Mouse (Mus musculus): ENCODE measurements around the gene Rtkn. TPM values are rescaled to one million over a fixed set of nuclear protein-coding genes. Genes with fewer than 3 reads are reported as not detected.

The Rtkn gene
- total and polyA plus RNA-seq, 2 experiments from 2014 or later: 12.5 to 30.9 TPM

DNA sequence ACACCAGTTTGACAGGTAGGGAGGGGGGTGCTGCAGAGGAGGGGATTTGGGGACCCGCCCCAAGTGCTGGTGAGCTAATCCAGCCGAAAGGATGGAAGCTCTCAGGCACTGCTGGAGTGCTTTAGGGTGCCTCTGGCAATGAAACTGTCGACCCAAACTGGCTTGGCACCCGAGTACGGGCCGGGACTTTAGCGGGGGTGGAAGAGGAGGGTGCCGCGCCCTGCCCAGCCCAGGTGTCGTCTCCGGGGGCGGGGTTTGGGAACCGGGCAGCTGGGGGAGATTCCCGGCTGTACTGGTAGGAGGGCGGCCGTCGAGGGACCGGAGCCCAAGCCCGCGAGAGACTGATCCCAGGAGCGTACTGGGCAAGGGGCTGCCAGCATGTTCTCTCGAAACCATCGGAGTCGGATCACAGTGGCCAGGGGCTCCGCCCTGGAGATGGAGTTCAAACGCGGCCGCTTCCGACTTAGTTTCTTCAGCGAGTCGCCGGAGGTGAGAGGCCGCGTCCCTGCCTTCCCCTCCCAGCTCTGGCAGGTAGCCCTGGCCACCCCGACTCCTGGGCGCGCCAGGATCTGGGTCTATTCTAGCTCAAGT, 403 bp downstream of the Rtkn start:
- peak overlapping the region; percentile 9; the same call in 1 of the 2 replicates for H3K4me3 ChIP-seq (ENCODE audit: low read depth, low read length)
- 6% methylated on average over 37 of the region's 37 CpGs for WGBS
- H3K4me1 ChIP-seq (ENCODE audit: insufficient read depth, low read length): no peaks in the 10 kb centered on the region
- peaks cover 7% of the 10 kb centered on the region for H3K27me3 ChIP-seq (ENCODE audit: insufficient read depth, low read length)
- DNase-seq (ENCODE audit: low spot score) (no peak), ATAC-seq (ENCODE audit: low FRiP score) (no peak)
- peak overlapping the region; percentile 51 for H3K4me2 ChIP-seq (ENCODE audit: low read depth, low read length, poor library complexity, severe bottlenecking)
- H3K36me3 ChIP-seq (ENCODE audit: insufficient read depth, low read length): no peaks in the 10 kb centered on the region
- no peaks in the 10 kb centered on the region for H3K9me3 ChIP-seq (ENCODE audit: low read length)
- no peak for TF ChIP-seq CTCF (IDR thresholded peaks at IDR 0.05)
- no peak overlapping the region for H3K27ac ChIP-seq (ENCODE audit: low read depth, low read length)
- 0 out of 2 replicates have a peak overlapping the region, but pooled peaks have one; percentile 24 for H3K9ac ChIP-seq (replicated peaks; ENCODE audit: low read length, poor library complexity, severe bottlenecking)

DNA sequence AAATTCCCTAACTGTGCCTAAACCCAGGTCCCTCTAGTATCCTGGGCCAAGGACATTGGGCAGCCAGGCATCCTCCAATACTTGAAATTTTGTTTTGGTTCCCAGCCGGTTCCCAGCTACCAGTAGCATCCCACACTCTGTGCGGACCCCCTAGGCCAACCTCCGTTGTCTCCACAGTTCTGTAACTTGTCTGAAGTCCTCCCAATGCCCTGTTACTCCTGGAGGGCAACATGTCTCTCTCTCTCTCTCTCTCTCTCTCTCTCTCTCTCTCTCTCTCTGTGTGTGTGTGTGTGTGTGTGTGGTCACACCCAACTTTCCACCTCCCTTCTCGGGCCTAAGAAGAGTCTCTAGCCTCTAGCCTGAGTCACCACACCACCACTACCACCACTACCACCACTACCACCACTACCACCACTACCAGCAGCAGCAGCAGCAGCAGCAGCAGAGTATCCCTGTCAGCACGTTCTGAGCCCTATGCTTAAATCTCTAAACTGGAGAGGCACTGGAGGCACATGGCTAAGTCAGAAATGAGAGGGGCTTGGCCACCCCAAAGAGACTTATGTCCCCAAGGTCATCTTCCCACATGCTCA, 1.1 kb downstream of the Rtkn start:
- H3K4me2 ChIP-seq (ENCODE audit: low read depth, low read length, poor library complexity, severe bottlenecking): peak overlapping the region; percentile 51
- no peak for ATAC-seq (ENCODE audit: low FRiP score)
- H3K4me3 ChIP-seq (ENCODE audit: low read depth, low read length): peak overlapping the region; percentile 30
- 0 out of 2 replicates have a peak overlapping the region, but pooled peaks have one; percentile 82 for H3K27ac ChIP-seq (ENCODE audit: low read depth, low read length)
- H3K9ac ChIP-seq (replicated peaks; ENCODE audit: low read length, poor library complexity, severe bottlenecking): no peak overlapping the region
- peaks cover 7% of the 10 kb centered on the region for H3K27me3 ChIP-seq (ENCODE audit: insufficient read depth, low read length)
- WGBS: 22% methylated on average over 5 of the region's 5 CpGs
- TF ChIP-seq CTCF (IDR thresholded peaks at IDR 0.05): no peak
- H3K4me1 ChIP-seq (ENCODE audit: insufficient read depth, low read length): no peaks in the 10 kb centered on the region
- no peaks in the 10 kb centered on the region for H3K9me3 ChIP-seq (ENCODE audit: low read length)
- DNase-seq (ENCODE audit: low spot score): no peak
- no peaks in the 10 kb centered on the region for H3K36me3 ChIP-seq (ENCODE audit: insufficient read depth, low read length)

DNA sequence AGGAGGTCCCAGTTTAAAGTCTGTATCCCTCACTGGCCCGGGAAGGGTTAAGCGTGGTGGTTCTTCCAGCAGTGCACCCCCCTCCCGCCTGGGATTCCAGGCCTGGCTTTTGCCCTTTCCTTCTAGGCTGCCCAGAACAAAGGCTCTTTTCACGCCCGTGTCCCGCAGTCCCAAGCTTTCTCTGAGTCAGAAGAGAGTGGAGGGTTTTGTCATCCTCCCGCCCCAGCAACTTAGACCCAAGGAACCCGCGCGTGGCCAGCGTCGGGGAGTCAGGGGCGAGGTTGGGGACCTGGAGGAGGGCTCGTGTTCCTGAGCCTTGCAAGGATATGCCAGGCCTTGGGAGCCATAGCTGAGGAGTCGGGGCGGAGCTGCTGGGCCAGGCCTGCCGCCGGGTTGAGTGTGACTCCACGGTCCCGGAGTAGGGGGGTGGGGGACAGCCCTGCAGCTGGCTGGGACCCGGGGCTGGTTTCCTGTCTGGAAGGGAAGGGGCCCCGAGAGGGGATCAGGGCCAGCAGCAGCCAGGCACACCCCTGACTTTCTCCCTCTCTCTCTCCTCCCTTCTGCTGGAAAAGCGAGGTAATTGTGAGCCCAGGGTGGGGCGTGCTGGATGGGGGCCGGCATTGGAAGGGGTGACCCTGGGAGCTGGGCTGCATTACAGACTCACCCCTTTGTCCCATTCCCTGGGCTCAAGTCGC, 1.8 kb downstream of the Rtkn start:
- ATAC-seq (ENCODE audit: low FRiP score): peak; percentile 63
- peak overlapping the region; percentile 51 for H3K4me2 ChIP-seq (ENCODE audit: low read depth, low read length, poor library complexity, severe bottlenecking)
- 3% methylated on average over 25 of the region's 26 CpGs for WGBS

DNA sequence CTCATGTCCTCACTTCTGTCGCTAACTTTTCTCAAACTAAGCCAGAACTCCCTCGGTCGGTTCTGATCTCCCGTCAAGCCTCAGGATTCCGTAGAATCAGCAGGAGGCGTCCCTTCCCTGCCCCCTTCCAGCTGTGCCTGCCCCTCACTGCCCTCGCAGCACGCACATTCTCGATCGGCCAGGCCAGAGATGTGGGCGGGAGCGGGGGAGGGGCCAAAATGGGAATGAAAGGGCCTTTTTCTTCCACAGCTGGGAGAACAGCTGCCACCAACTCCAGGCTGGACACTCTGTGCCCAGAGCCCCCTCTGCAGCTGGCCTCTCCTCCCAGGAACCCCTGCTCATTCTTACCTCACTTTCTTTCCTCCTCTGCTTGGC, 2.3 kb downstream of the Rtkn start:
- WGBS: 3% methylated on average over 12 of the region's 12 CpGs
- TF ChIP-seq CTCF (IDR thresholded peaks at IDR 0.05): no peak
- peak overlapping the region; percentile 30 for H3K4me3 ChIP-seq (ENCODE audit: low read depth, low read length)
- peak; percentile 49 for ATAC-seq (ENCODE audit: low FRiP score)
- peak overlapping the region; percentile 42; the same call in 1 of the 2 replicates for H3K9ac ChIP-seq (replicated peaks; ENCODE audit: low read length, poor library complexity, severe bottlenecking)
- H3K27me3 ChIP-seq (ENCODE audit: insufficient read depth, low read length): peaks cover 7% of the 10 kb centered on the region
- H3K36me3 ChIP-seq (ENCODE audit: insufficient read depth, low read length): no peaks in the 10 kb centered on the region
- peak overlapping the region; percentile 51 for H3K4me2 ChIP-seq (ENCODE audit: low read depth, low read length, poor library complexity, severe bottlenecking)
- H3K9me3 ChIP-seq (ENCODE audit: low read length): no peaks in the 10 kb centered on the region
- H3K4me1 ChIP-seq (ENCODE audit: insufficient read depth, low read length): peaks cover 4% of the 10 kb centered on the region; the same call in 1 of the 2 replicates
- DNase-seq (ENCODE audit: low spot score): peak; percentile 62
- H3K27ac ChIP-seq (ENCODE audit: low read depth, low read length): peak overlapping the region; percentile 82

More for the DNA sequence above, 1.8 kb downstream of the Rtkn start:
- peak; percentile 65 for DNase-seq (ENCODE audit: low spot score)
- H3K4me3 ChIP-seq (ENCODE audit: low read depth, low read length): peak overlapping the region; percentile 30
- no peaks in the 10 kb centered on the region for H3K36me3 ChIP-seq (ENCODE audit: insufficient read depth, low read length)
- no peak for TF ChIP-seq CTCF (IDR thresholded peaks at IDR 0.05)
- peak overlapping the region; percentile 82 for H3K27ac ChIP-seq (ENCODE audit: low read depth, low read length)
- 0 out of 2 replicates have a peak overlapping the region, but pooled peaks have one; percentile 19 for H3K9ac ChIP-seq (replicated peaks; ENCODE audit: low read length, poor library complexity, severe bottlenecking)
- peaks cover 7% of the 10 kb centered on the region for H3K27me3 ChIP-seq (ENCODE audit: insufficient read depth, low read length)
- no peaks in the 10 kb centered on the region for H3K9me3 ChIP-seq (ENCODE audit: low read length)
- H3K4me1 ChIP-seq (ENCODE audit: insufficient read depth, low read length): peaks cover 2% of the 10 kb centered on the region; the same call in 1 of the 2 replicates

DNA sequence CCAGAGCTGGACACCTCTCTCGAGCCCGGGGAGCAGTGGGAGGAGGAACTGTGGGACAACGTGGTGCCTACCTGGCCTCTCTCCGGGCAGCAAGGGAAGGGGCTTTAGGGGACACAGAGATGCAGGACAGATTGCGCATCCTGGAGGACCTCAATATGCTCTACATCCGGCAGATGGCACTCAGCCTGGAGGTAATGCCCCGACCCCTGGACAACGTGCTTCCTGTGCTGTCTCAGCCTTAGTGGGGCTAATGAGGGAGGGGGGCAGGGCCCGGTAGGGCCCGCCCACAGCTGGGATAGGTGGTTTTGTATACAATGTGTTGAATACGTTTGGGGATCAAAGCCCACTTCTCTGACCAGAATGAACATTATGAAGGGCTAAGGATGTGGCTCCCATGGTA, 2.8 kb downstream of the Rtkn start:
- Histone ChIP-seq H3K27me3 (ENCODE audit: insufficient read depth, low read length) (peaks cover 7% of the 10 kb centered on the region), H3K27ac (ENCODE audit: low read depth, low read length) (peak overlapping the region; percentile 82), H3K4me3 (ENCODE audit: low read depth, low read length) (no peak overlapping the region), H3K4me2 (ENCODE audit: low read depth, low read length, poor library complexity, severe bottlenecking) (peak overlapping the region; percentile 51), H3K4me1 (ENCODE audit: insufficient read depth, low read length) (peaks cover 4% of the 10 kb centered on the region; the same call in 1 of the 2 replicates), H3K9ac (replicated peaks; ENCODE audit: low read length, poor library complexity, severe bottlenecking) (peak overlapping the region; percentile 42; the same call in 1 of the 2 replicates), H3K36me3 (ENCODE audit: insufficient read depth, low read length) (no peaks in the 10 kb centered on the region), H3K9me3 (ENCODE audit: low read length) (no peaks in the 10 kb centered on the region)
- WGBS: 2% methylated on average over 11 of the region's 11 CpGs
- ATAC-seq (ENCODE audit: low FRiP score) (peak; percentile 19; the same call in 1 of the 2 replicates), DNase-seq (ENCODE audit: low spot score) (peak; percentile 40)
- peak; percentile 47 for TF ChIP-seq CTCF (IDR thresholded peaks at IDR 0.05)
